Mouse (Mus musculus) CD4-positive, CD25-positive, alpha-beta regulatory T cell, adult 9 weeks (primary cell): ENCODE results near the gene Slc37a1. TPM values are rescaled to one million over a fixed set of nuclear protein-coding genes. Genes with fewer than 3 reads are reported as not detected.

Experiments used
- polyA plus RNA-seq: library from polyadenylated mRNA; unstranded; fragments of 100-300 nt; shearing (Covaris generic); gene quantifications from one replicate; pipeline ENCODE4 v1.2.1, GENCODE M21; 2017

The Slc37a1 gene
- 45.0 TPM for polyA plus RNA-seq

GRCm38 (mm10) chr17:31286492-31286891 lies at the start of gene Slc37a1:
TSS of gene Slc37a1 (plus strand) at chr17:31286792.

GRCm38 (mm10) chr17:31276922-31277918 lies 9.4 kb upstream of the Slc37a1 start, which contains the start of gene Rsph1:
TSS of gene Rsph1 (minus strand) at chr17:31277383.

GRCm38 (mm10) chr17:31385671-31386665 lies 99.4 kb downstream of the Slc37a1 start, which contains the start of gene Pde9a:
TSS of gene Pde9a (plus strand) at chr17:31386210.

Other genes with a start within 250 kb of the Slc37a1 start
- gene Abcg1, start 229.1 kb upstream of the Slc37a1 start, polyA plus RNA-seq, result 45.5 TPM
- gene Tff3, start 157.1 kb upstream of the Slc37a1 start, polyA plus RNA-seq, result not detected
- gene Tff2, start 142.5 kb upstream of the Slc37a1 start, polyA plus RNA-seq, result not detected
- not detected for gene Tff1, start 121.5 kb upstream of the Slc37a1 start, polyA plus RNA-seq
- 1.2 TPM for gene Tmprss3, start 87.8 kb upstream of the Slc37a1 start, polyA plus RNA-seq
- 305 TPM for gene Ubash3a, start 78.9 kb upstream of the Slc37a1 start, polyA plus RNA-seq
- 0.69 TPM for gene Rsph1, start 9.4 kb upstream of the Slc37a1 start, polyA plus RNA-seq
- not detected for gene Pde9a, start 99.4 kb downstream of the Slc37a1 start, polyA plus RNA-seq
- gene Wdr4, start 233.2 kb downstream of the Slc37a1 start, polyA plus RNA-seq, result 28.6 TPM
- 276 TPM for gene Ndufv3, start 233.3 kb downstream of the Slc37a1 start, polyA plus RNA-seq